Mouse (Mus musculus) lung, adult 2 months (tissue): ENCODE measurements around the gene Phlda3.

Experiments
- CTCF ChIP-seq: fragments of 200-500 bp; IDR thresholded peaks from 2 replicates; pipeline ENCODE4 v1.5.1; 2011; ENCODE audit warnings: mild to moderate bottlenecking, low read length, control low read depth; ENCODE audit not compliant: insufficient read depth
- POLR2A ChIP-seq: fragments of 200-500 bp; IDR thresholded peaks from 2 replicates; pipeline ENCODE4 v1.6.1; 2011; ENCODE audit warnings: low read depth, mild to moderate bottlenecking, control low read depth, low read length, borderline replicate concordance; ENCODE audit errors: extremely low read depth

GRCm38 (mm10) chr1:135789815-135790214, 23.9 kb downstream of the Phlda3 start:
- TF ChIP-seq CTCF: peak; percentile 88
- no peak for TF ChIP-seq POLR2A
